Mouse (Mus musculus) cerebellum, adult 2 months (tissue): ENCODE measurements around the gene Nup98.

Experiments
- CTCF ChIP-seq: fragments of 200-500 bp; IDR thresholded peaks from 2 replicates; pipeline ENCODE4 v1.5.1; 2011; ENCODE audit warnings: low read depth, mild to moderate bottlenecking, control low read depth, low read length, moderate library complexity, borderline replicate concordance; ENCODE audit not compliant: insufficient read depth
- POLR2A ChIP-seq: fragments of 200-500 bp; IDR thresholded peaks from 2 replicates; pipeline ENCODE4 v1.6.1; 2011; ENCODE audit warnings: low read length, control low read depth, borderline replicate concordance; ENCODE audit not compliant: insufficient read depth

GRCm38 (mm10) chr7:102228049-102228670, 18.2 kb upstream of the Nup98 start:
- TF ChIP-seq CTCF (no peak), POLR2A (no peak)
